Mouse (Mus musculus): ENCODE results near the gene Nell2.

The Nell2 gene

GRCm38 (mm10) chr15:95101522-95101921 lies 426.8 kb downstream of the Nell2 start:
- no peak for DNase-seq (ENCODE audit: low read depth, low spot score)

- DNase-seq (ENCODE audit: low read depth, low spot score): no peak
Measured at GRCm38 (mm10) chr15:95100133-95100532, 428.2 kb downstream of the Nell2 start.

GRCm38 (mm10) chr15:95085962-95086361 lies 442.4 kb downstream of the Nell2 start:
- DNase-seq (ENCODE audit: low read depth, low spot score): no peak

- no peak for DNase-seq (ENCODE audit: low read depth, low spot score)
Measured at GRCm38 (mm10) chr15:95081654-95082053, 446.7 kb downstream of the Nell2 start.

- DNase-seq (ENCODE audit: low read depth, low spot score): no peak
Measured at GRCm38 (mm10) chr15:95075356-95075755, 453.0 kb downstream of the Nell2 start.

- DNase-seq (ENCODE audit: low read depth, low spot score): no peak
Measured at GRCm38 (mm10) chr15:95070881-95071280, 457.5 kb downstream of the Nell2 start.

GRCm38 (mm10) chr15:95068799-95069198 lies 459.6 kb downstream of the Nell2 start:
- DNase-seq (ENCODE audit: low read depth, low spot score): no peak

GRCm38 (mm10) chr15:95068023-95068422 lies 460.3 kb downstream of the Nell2 start:
- DNase-seq (ENCODE audit: low read depth, low spot score): no peak

GRCm38 (mm10) chr15:95055081-95055650 lies 473.2 kb downstream of the Nell2 start:
- no peak for DNase-seq (ENCODE audit: low read depth, low spot score)

- no peak for DNase-seq (ENCODE audit: low read depth, low spot score)
Measured at GRCm38 (mm10) chr15:95049171-95049729, 479.1 kb downstream of the Nell2 start.

- no peak for DNase-seq (ENCODE audit: low read depth, low spot score)
Measured at GRCm38 (mm10) chr15:95047486-95047885, 480.9 kb downstream of the Nell2 start.

GRCm38 (mm10) chr15:95044011-95044410 lies 484.3 kb downstream of the Nell2 start:
- no peak for DNase-seq (ENCODE audit: low read depth, low spot score)

GRCm38 (mm10) chr15:95042437-95042836 lies 485.9 kb downstream of the Nell2 start:
- no peak for DNase-seq (ENCODE audit: low read depth, low spot score)

GRCm38 (mm10) chr15:95029487-95029875 lies 498.9 kb downstream of the Nell2 start:
- DNase-seq (ENCODE audit: low read depth, low spot score): no peak

- no peak for DNase-seq (ENCODE audit: low read depth, low spot score)
Measured at GRCm38 (mm10) chr15:95028862-95029486, 499.4 kb downstream of the Nell2 start.
